Mouse (Mus musculus) fibroblast of lung, adult 2 months (primary cell): ENCODE data around the gene Slc48a1.
A peak's percentile ranks its signal among the peaks of the same experiment; 100 is the strongest.

ENCODE experiments used
- DNase-seq: peaks from one replicate; pipeline ENCODE4 v3.0.0-alpha.2; 2011; ENCODE audit warnings: low read depth

Gene Slc48a1

DNA sequence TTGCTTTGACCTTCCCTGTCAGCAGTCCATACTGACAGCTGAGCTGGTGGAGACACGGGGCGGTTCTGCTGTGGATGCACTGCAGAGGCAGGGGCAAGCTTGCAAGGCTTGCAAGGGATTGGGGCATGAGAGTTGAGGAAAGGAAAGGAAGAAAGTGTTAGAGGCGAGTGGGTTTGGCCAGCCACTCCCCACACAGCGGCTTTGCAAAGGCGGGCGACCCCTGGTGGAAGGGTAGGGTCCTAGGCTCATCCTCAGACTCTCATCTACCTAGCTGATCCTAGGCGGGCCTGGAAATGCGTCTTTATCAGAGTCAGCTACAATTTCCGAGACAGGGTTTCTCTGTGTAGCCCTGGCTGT, 4.4 kb downstream of the Slc48a1 start:
- DNase-seq, result no peak

DNA sequence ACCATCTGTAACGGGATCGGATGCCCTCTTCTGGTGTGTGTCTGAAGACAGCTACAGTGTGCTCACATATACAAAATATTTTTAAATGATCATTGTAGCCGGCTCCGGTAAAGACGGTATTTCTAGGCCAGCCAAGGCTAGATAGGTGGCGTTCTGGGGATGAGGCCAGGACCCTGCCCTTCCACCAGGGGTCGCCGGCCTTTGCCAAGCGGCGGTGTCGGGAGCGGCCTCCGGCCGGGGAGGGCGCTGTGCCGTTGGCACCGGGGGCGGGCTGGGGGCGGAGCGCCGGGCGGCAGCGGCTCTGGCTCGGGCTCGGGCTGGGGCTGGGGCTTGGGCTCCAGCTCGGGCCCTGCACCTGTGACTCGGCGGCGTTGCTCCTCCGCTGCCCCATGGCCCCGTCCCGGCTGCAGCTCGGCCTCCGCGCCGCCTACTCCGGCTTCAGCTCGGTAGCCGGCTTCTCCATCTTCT, 5.8 kb downstream of the Slc48a1 start:
- DNase-seq, result no peak

DNA sequence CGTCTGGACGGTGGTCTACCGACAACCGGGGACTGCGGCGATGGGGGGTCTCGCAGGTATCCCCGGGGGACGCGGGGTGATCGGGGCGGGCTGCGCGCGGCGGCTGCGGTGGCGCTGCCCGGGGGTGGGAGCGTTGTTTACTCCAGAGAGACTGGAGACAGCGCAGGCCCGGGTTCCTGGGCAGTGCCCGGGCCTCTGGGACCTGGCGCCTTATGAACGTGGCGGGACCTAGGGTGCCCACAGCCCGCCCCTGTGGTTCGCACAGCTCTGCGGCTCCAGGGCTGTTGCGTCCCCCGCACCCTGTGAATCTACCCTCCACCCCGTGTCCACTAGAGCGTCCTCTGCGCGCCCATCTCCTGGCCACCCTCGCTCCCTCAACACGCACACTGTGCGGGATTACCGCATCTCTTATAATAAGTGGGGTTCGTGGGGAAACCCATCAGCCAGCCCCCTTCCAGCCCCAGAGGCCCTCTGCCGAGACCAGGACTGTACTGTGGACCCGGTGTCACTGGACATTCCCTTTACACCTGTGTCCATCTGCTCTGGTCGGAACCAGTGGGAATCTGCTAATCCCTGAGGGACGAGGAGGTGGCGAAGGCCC, 6.3 kb downstream of the Slc48a1 start:
- DNase-seq, result no peak

DNA sequence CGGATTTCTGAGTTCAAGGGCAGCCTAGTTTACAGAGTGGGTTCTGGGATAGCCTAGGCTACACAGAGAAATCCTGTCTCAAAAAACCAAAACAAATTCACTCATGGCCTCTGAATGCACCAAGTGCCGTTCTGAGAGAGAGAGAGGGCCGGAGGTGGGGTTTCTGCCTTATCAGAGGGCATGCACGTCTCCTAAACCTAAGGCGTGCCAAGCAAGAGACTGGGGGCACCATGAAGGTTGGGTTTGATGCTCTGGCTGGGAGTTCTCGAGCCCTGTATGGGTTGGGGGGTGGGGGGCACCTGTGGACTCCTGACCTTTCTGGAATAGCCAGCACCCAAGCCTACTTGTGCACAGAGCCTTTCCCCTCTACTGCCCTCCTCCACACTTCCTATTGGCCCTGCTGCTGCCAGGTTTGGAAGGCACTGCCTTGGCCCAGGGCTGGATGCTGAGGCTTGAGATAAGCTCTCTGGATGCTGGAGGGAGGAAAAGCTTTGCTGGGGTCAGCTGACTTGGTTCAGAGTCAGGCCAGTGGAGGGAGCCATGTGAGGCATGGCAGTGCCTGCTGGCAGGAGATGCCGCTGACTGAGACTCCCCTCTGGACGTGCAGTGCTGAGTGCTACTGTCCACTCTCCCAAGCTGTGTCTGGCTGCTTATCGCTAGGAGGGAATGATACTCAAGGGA, 7.6 kb downstream of the Slc48a1 start:
- no peak for DNase-seq

DNA sequence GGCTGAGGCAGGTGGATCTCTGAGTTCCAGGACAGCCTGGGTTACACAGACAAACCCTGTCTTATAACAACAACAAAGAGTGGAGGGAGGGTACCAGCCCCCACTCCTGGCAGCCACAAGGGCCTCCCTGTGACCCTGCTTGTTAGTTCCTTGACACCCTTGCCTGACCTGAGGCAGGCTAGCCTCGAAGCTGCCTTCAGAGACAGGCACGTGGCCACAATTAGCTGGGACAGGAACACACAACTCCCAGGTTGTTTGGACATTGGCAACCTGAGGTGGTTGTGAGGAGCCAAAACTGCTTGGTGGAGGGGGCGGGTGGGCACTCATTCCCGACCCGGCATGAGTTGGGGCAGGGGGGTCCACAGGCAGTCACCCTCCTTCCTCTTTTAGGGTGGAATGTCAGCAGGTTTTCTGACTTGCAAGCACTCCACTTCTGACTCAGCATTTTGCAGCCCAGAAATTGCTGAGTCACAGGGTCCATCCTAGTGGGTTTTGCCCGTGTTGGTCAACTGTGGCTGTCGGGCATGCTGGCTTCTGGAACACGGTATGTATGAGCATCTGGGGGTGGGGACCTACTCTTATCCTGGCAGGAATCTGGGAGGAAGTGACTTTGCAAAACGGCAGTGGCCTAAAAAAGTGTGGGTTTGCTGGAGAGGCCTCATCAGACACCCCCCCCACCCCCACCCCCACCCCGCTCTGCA, 8.2 kb downstream of the Slc48a1 start:
- DNase-seq, result peak; percentile 89

DNA sequence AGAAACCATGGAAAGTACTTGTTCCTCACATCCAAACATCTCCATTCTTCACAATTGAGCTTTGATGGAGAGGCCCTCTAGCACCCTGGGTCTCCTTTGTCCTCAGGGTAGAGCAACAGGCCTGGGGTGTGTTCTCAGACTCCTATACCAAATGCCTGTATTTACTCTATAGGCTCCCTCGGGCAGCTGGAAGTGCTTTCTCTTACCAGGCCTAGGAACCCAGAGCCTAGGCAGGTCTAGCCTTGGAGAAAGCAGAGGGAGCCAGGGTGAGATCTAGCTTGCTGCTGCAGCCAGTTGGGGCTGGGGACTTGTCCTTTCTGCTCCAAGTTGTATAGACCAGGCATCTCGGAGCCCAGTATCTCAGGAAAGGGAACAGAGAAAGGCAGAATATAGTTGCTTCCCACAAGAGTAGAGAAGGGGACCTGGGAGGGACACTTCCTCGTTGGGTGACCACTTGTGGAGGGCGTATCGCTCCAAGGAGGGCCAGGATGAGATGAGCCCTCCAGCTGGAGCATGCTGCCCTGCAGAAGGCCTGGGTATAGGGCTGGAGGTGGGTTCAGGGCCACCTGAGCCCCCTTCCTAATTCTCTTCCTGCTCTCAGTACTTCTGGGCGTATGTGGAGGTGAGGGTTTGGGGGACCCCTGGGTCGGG, 9.0 kb downstream of the Slc48a1 start:
- no peak for DNase-seq

DNA sequence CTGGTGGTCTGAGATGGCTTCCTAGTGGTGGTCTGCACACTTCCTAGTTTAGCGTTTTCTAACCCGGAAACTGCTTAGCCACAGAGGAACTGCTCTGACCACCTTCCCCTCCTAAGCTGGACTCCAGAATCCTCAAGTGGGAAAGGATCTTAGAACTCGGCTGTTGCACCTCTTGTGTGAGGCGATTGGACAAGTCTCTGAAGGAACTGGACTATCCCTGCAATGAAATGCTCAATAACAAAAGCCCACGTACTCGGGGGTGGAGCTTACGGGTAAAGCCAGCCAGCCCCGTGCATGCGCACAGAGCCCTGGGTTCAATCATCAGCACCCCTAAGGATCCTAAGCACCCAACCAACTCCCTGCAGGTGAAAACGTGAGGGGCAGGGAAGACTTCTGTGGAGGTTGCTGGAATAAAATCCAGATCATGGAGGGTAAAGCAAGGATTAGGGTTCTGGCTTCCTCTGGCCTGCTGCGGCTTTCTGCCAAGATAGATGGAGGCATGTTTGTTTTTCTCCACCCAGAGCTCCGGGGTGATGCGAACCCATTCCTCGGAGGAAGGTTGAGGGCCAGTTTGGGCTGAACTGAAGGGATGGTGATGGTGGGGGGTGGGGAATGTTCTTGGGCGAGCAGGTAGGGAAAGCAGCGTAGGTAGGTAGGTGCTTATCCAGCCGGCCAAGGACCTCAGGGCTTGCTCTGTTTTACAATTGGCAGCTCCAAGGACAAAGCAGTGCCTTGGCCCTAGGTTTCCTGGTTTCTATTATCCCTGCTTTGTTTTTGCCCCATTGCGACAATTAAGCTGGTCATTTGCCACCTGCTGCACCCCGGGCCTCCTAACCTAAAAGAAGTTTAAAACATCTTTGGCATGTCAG, 9.7 kb downstream of the Slc48a1 start:
- no peak for DNase-seq

DNA sequence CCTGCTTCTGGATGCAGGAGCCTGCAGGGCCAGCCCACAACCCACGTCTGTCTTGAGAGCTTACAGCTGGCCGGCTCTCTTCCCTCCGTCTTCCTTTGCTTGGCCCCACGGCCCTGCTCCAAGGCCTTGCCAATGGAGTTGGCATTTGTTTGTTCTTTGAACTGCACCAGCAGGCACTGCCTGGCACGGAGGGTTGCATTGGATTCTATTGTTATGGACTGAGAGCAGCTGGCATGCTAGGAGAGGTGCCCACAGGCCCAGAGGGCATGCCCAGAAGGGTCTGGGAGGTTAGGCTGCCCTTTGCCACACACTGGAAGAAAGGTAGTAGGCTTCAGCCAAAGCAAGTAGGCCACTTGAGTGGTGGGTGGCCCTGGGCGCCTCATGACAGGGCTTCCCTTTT, 10.5 kb downstream of the Slc48a1 start:
- no peak for DNase-seq

DNA sequence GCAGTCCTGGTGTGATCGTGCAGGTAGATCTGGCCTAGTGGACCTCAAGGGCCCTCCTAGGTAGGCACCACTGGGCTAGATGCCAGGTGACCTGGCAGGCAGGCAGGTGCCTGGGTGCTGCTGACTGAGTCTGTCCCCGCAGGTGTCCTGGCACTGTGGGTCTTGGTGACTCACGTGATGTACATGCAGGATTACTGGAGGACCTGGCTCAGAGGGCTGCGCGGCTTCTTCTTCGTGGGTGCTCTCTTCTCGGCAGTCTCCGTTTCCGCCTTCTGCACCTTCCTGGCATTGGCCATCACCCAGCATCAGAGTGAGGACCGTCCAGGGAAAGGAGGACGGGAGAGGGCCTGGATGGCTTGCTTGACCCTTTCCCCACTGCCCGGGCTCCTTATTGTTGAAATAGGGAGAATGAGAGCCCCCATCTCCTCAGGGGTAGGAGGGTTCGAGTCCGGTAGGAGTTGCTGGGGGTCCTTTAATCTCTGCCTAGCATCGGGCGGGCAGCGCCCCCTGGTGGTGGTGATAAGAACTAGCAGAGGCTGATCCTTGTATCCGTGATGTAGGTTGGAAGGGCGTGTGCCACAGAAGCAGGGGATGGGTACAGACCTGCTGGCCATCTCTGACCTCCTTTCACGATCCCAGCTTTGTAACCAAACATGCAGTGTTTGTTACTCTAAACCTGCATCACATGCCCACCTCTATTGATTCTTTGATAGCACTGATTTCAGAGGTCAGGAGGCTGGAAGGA, 11.6 kb downstream of the Slc48a1 start:
- DNase-seq, result no peak

DNA sequence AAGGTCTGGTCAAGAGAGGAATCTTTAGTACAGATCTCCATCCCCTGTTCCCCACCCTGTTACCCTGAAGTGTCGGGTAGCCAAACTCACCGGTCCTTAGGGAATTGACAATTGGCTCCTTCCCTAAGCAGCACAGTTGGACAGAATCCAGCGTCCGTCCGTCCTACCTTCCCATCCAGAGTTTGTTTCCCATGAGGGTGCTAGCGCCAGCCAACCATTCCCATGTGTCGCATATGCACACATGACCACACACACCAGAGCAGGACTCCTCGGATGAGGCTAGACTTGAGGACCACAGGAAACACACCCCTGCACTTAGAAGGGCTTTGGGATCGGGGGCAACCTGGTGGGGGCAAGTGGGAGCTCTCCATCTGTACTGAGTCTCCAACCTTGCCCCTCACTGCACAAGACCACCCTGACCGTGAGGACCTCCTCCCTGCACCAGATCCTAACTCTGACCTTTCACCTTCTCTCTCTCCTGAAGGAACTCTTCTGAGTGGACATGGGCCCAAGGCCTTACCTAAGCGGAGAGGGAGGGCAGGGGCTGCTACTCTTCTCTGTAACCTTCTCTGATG, 12.9 kb downstream of the Slc48a1 start:
- no peak for DNase-seq

DNA sequence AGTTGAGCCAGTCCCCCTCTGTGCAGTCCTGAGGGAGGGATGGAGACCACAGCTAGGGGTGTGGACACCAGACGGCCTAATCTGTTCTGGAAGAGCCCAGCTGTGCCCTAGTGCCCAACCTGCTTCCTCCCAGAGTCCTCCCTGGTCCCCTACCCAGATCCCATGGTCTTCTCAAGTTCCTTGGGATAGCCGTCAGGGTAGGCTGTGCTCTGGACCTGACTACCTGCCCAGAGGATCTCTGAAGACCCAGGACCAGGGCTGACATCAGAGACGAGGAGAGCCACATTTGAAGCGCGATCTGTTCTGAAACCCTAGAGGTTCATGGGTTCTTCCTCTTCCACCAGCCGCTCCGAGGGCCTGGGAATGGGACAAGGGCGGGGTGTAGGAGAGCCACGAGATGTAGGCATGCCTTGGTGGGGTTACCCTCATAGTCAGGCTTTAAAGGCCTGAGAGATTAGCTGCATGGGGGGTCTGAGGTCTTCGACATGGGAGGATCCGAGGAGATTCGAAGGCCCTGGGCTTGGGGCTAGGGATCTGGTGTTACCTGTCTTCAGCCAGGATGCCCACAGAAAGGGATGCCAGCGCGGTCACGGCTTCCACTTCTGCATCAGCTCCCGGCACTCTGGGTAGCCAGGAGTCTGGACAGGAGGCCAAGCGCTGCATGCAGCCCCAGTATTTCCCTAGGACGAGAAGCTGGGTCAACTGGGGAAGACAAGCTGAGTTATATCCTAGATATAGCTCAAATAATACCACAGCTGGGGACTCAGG, 15.2 kb downstream of the Slc48a1 start:
- DNase-seq, result no peak

DNA sequence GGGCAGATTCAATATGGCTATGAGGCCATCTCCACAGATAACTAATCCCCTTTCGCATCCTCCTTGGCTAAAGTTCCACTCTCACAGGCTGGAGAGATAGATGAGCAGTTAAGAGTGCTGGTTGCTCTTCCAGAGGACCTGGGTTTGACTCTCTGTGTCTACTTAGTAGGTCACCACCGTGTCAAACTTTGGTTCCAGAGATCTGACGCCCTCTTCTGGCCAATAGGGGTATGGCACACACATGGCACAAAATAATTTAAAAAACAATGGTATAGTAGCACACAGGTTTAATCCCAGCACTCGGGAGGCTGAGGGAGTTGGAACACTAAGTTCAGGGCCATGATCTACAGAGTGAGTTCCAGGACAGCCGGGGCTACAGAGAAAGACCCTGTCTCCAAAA, 15.9 kb downstream of the Slc48a1 start:
- DNase-seq, result no peak

DNA sequence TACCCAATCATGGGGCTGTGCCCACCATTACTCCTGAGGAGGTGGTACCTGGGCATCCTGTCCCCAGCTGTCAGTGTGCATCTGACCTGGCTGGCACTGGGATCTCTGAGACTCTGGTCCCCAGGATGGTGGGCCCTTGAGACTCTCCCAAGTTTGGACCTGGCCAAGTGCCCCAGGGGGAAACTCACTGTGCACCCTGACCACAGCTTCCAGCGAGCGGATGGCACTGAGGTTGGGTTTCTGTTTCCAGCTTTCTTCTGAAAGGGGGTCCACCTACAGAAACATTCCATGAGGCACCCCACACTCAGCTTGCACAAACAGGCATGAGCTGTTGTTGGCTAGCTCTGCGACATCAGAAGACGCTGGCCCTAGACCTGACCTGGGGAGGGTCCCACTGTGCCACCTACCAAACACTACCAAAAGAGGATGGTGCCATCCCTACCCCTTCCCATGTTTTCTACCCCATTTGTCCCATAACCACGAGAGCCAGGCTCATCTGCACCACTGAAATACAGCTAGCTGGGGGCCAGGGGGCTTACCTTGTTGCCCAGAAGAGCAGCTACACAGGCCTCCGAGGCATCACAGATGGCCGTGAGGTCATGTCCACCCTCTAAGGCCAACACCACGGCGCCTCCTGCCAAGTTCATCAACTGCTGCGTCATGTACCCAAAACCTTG, 17.4 kb downstream of the Slc48a1 start:
- no peak for DNase-seq

DNA sequence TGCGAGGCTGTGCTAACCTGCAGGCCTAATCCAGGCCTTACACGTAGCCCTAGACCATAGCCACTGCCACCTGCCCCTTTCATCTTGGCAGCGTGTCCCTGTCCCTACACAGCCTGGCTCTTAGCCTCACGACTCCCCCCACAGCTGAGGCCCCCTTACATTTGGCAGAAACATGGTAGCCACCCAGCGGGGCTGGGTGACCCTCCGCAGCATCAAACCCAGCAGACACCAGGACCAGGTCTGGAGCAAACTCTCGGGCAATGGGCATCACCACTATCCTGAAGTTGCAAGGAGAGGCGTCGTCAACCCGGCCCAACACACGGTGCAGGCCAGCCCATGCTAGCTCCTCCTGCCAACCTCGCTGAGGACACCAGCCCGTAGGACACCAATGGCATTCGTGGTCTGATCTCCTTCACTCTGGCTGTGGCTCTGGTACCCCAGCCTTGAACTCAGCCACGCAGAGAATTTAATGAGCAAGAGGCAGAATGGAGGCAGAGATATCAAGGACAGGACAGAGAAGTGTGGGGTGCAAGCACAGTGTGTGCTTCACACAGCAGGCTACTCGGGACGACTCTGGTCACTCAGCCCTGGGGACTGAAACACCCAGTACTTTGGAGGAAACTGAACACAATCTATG, 18.5 kb downstream of the Slc48a1 start:
- DNase-seq, result no peak

DNA sequence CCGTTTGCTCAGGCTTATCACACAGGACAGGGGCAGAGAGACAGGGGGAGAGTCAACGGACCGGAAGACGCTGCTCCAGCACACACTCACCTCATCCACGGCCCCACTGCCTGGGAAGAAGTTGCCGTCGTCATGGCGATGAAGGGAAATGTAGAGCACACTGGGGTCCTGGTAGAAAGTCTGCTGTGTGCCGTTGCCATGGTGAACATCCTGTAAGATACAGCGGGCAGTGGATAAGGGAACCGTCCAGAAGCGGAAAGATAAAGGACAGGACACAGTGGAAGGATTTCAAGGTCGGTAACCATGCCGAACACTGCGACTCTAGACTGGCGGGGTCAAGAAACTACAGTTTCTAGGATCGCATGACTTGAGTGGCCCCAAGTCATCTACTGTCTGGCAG, 19.8 kb downstream of the Slc48a1 start:
- DNase-seq, result no peak

DNA sequence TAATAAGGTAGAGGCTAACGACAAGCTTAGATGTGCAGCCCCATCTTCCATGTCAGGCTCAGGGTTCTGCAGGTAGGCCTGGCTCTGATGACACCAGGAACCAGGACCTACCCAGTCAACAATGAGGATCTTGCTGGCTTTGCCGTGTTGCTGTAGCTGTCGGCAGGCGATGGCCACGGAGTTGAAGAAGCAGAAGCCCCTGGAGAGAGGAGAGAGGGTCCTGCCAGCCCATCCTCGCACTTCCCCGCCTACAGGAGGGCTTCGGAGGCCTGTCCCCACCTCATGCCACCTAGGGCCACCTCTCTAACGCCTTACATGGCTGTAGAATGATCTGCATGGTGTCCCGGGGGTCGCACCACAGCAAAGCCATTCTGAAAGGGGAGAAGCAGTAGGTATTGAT, 21.1 kb downstream of the Slc48a1 start:
- no peak for DNase-seq

DNA sequence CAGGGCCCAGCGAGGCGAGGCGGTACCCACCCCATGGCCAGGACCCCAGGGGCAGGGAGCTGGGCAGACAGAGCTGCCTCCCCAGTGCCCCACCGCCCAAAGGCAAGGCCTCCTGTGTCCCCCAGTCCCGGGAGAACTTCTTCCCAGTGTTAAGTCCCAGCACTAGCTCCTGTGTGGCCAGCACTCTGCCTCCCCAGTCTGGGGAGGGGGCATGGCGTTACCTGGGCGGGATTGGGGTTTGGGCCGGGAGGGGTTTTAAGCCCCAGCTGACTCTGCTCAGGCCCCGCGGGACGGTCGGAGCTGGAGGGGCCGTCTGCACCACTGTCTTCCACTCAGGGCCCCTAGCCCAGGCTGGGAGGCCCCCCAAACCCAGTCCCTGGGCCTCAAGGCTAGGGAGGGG, 22.5 kb downstream of the Slc48a1 start:
- no peak for DNase-seq

DNA sequence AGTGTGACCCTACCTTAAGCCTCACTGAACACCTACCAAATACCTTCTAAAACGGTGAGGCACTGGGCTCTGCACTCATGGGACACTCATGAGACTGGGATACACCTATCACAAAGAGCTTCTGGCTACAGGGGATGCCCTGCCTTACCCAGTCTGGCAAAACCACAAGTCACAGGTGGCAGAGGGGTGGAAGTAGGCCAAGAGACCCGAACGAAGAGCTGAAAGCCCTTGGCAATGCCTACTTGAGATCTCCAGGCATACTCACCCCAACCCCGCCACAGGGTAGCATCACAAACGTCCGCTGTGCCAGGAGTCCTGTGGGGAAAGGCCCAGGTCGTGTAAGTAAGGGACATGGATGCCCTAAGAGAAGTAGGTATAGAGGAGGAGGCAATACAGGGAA, 23.5 kb downstream of the Slc48a1 start:
- no peak for DNase-seq

DNA sequence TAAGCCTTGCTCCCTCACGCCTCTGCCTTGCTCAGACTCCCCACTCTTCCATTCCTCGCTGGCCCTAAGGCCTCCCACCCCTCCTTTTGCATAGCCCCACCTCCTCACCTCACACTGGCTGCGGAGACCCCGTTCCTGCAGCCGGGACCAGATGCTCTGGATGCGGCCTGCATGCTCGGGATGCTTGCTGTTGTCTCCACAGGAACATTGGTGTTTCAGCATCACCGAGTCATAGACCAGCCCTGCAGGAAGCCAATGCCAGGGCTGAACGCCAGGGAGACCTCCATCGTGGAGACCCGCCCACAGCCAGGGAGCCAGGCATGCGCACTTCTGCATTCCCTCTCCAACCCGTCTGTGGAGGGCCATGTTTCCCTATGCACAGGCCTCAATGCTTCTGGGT, 24.3 kb downstream of the Slc48a1 start:
- DNase-seq, result no peak
